Mouse (Mus musculus) urinary bladder, postnatal 14 days (tissue): ENCODE data around the gene Arfgef3.

Experiments used
- DNase-seq: peaks from one replicate; pipeline ENCODE4 v3.0.0; 2021; ENCODE audit warnings: low spot score

Arfgef3 gene

GRCm38 (mm10) chr10:18743286-18744142 lies at the start of gene Arfgef3:
Arfgef3 (minus strand) TSS chr10:18743949.
- peak; percentile 72 for DNase-seq

DNA sequence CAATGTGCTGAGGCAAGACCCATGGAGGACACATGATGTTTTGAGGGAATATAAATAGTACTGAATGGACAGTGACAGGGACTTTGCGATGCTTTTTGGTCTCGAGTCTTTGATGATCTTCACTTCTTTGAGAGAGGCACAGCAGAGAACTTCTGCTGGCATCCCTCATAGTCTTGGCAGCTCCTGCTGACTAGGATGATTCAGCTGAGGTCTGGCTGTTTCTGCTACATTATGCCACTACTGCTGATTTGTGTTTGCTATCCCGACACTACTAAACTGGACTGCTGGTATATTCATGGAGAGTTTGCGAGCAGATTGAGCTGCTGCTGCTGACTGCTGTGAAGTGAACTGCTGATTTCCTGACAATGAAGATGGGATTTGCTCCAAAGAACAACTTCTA lies 46.3 kb upstream of the Arfgef3 start:
- DNase-seq, result no peak

DNA sequence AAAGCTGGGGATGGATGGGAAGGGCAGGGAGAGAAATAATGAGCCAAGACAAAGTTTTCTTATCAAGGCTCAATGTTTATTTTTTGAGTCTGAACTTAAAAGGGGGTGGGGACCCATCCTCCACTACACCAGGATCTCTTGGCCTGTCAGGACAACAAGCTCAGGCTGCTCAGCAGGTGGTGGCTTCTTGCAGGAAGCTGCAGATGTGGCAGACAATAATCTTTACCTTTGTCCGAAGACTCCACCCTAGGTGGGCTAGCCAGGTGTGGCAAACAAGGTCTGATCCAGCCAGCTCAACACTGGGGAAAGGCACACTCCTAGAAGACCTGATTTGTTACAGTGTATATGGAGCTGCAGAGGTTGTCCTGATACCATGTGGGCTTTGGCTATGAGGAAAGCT lies 44.9 kb upstream of the Arfgef3 start:
- DNase-seq, result no peak

GRCm38 (mm10) chr10:18786693-18787092 lies 42.9 kb upstream of the Arfgef3 start, which contains the start of gene Gm4922:
Gm4922 (minus strand) TSS chr10:18786793.
- no peak for DNase-seq

DNA sequence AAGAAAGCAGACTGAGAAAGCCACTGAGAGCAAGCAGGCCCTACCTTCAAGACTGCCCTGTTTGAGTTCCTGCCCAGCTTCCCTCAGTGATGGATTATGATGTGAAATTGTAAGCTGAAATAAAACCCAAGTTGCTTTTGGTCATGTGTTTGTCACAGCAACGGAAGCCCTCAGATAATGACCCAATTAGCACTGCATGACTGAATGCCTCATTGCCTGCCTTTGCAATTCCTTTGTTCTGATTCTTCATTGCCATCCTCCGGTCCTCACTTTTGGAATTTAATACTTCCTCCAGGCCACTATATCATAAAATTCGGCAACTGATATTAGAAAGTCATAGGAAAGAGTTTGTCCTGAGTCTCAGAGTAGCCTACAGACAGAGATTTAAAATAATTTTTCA lies 33.8 kb upstream of the Arfgef3 start:
- no peak for DNase-seq

GRCm38 (mm10) chr10:18772537-18773179 lies 28.9 kb upstream of the Arfgef3 start:
- no peak for DNase-seq

DNA sequence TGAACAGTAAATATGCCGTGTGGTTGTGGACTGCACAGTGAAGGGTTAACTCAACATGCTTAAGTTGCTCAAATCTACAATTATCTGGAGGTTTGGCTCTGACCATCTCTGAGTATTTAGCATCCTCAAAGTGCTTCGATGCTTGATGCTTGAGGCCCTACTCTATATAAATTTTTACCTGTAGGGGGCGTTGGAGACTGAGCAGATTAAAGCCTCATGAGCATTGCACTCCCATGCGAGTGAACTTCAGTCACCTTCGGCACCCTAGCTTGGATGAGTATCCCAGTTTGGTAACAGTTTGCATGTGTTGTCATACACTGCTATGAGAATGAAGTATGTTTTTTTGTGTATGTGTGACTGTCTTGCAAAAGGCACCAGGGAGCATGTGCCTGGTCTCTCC lies 26.2 kb upstream of the Arfgef3 start:
- no peak for DNase-seq

DNA sequence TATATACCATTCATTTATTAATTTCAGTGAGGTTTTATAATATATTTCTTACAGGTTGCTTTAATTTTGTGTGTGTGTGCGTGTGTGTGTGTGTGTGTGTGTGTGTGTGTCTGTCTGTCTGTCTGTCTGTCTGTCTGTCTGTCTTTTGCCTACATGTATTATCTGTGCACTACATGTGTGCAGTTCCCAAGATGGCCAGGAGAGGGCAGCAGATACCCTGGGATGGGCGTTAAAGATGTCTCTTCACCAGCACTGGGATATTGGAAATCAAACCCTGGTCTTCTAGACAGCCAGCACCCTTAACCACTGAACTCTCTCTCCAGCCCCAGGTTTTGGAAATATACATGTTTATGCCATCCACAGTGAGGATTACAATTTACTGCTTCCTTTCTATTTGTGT lies 16.5 kb upstream of the Arfgef3 start:
- DNase-seq, result peak; percentile 38

GRCm38 (mm10) chr10:18750057-18750456 lies 6.3 kb upstream of the Arfgef3 start:
- DNase-seq, result no peak

DNA sequence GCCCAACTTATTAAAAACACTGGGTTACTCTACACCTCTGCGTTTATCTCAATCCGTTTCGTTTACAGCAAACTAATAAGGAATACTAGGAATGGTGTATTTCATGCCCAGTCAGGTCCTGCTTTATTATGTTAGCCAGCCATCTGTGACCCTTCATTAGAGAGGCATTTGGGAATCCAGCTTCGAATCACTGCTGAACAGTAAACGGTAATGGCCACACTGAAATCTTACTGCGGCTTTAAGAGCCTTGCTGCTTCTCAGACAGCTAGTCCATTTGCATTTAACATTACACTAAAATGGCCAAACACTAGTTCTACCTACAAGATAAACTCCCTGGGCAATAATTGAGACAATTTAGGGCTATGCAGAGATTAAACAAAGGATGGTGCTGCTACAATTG lies 1.7 kb downstream of the Arfgef3 start:
- no peak for DNase-seq

- DNase-seq, result no peak
These were observed 2.7 kb downstream of the Arfgef3 start for GRCm38 (mm10) chr10:18741024-18741423.

DNA sequence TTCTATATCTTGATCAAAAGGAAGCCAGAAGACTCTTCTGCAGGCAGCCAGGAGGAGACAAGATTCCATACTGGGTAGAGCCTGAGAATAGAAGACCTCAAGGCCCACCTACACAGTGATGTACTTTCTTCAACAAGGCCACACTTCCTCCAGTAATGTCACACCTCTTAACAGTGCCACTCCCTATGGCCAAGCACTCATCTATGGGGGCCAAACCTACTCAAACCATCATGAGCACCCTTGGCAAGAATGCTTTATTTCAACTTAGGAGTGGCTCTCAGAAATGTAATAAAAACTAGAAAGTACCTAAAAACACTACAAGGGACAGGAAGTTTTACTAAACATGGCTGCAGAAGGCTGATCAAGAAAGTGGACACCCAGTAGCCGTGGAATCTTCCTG lies 15.2 kb downstream of the Arfgef3 start:
- DNase-seq, result no peak

DNA sequence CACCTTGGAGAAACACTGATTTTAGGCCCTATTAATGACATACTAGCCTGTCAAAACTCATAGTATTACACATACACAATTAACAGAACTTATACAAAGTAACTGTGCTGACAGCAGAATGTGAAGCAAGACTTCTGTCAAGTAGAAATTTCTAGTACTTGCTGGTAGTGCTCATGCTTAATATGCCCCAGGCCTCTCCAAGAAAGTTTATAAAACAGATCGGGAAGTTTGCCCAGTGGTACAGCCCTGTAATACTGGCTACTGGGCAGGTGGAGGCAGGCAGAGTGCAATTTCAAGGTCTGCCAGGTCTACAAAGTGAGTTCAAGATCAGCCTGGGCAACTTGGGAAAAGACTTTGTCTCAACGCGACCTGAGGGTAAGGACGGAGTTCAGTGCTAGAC lies 32.3 kb downstream of the Arfgef3 start:
- no peak for DNase-seq

DNA sequence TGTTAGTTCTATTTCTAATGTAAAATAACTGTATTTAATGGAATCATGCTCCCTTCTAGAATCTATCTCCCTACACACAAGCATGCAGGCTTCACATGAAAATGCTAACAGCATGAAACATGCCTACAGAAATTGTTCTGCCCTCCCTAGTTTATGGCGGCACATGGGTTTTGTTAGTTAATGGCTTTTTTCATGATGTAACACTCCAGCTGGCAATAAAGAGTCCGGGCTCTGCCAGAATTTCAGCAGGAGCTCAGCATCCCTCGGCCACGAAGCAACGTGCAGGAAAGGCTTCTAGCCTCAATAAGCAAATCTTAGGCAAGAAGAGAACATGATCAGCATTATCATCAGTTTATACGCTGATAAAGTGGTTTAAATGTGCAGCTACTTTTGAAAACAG lies 32.8 kb downstream of the Arfgef3 start:
- peak; percentile 5 for DNase-seq

DNA sequence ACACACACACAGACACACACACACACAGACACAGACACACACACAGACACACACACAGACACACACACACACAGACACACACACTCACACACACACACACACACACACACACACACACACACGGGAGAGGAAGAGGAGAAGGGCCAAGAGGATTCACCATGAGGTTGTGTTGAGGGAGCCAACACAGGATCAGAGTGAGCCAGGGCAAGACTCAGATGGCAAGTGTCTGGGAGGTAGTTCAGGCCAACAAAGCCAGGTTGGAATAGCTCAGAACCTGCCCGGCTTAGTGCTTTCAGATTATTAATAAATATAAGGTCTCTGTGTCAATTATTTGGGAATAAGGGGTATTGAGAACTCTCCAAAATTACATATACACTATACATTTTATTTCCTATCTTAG lies 33.9 kb downstream of the Arfgef3 start:
- DNase-seq, result no peak

DNA sequence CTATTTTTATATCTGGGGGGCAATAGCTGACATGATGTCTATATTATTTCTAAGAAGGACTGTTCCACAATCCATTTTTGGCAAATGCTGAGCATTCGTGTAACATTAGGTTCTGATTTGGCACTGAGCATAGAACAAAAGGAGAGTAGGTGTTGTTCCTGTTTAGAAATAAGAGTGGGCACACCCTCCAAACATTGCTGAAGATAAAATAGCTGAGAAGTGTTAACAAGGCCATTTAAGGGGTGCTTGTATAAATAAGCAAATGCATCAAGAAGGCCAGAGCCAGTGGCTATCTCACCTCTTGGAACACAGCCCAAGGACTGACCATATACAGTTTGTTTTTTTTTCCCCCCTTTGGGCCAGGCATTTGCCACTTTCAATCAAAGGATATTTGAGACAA lies 35.1 kb downstream of the Arfgef3 start:
- no peak for DNase-seq

GRCm38 (mm10) chr10:18704393-18705120 lies 39.2 kb downstream of the Arfgef3 start:
- DNase-seq, result no peak

DNA sequence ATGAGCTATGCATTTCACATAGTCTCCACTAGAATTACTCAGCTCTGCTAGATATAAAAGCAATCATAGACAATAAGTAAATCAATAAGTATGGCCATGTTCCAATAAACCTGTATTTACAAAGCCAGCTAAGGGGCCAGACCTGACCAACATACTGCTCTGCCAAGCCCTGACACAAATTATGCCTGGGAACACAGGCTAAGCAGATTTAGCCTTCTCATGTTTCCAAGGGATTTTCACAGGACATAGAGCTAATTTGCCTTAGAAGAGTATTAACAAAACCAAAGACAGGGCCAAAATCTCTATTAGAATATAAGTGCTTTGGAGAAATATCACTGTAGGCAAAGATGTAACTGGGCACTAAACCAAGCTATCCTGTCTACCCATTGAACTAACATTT lies 42.2 kb downstream of the Arfgef3 start:
- no peak for DNase-seq

DNA sequence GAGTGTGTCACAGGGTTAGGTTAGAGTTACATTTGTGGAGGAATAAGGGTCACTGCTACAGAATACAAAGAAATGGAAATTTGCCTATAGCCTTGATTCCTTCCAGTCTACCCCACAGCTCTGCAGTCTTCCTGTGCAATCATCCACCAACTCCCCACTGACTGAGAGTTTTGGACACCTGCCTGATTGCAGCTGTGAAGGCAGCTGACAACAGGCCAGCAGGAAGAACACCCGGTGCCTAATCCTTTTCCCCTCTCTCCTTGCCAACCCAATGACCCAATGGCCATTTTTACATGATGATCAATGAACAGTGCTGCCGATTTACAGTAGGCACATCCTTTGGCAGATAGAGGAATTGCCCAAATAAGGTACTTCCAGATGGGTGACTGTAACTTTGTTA lies 43.6 kb downstream of the Arfgef3 start:
- DNase-seq, result no peak

- DNase-seq, result no peak
These were observed 44.6 kb downstream of the Arfgef3 start for GRCm38 (mm10) chr10:18699151-18699550.

GRCm38 (mm10) chr10:18696461-18696860 lies 47.3 kb downstream of the Arfgef3 start:
- DNase-seq, result no peak

GRCm38 (mm10) chr10:18688234-18688633 lies 55.5 kb downstream of the Arfgef3 start:
- DNase-seq, result no peak

- DNase-seq, result no peak
These were observed 62.3 kb downstream of the Arfgef3 start for GRCm38 (mm10) chr10:18681385-18681954.
